Mouse (Mus musculus): ENCODE data around the gene Abhd12b. TPM values are rescaled to one million over a fixed set of nuclear protein-coding genes. Genes with fewer than 3 reads are reported as not detected.

The Abhd12b gene
- total RNA-seq, 2 experiments from 2014 or later, result not detected

DNA sequence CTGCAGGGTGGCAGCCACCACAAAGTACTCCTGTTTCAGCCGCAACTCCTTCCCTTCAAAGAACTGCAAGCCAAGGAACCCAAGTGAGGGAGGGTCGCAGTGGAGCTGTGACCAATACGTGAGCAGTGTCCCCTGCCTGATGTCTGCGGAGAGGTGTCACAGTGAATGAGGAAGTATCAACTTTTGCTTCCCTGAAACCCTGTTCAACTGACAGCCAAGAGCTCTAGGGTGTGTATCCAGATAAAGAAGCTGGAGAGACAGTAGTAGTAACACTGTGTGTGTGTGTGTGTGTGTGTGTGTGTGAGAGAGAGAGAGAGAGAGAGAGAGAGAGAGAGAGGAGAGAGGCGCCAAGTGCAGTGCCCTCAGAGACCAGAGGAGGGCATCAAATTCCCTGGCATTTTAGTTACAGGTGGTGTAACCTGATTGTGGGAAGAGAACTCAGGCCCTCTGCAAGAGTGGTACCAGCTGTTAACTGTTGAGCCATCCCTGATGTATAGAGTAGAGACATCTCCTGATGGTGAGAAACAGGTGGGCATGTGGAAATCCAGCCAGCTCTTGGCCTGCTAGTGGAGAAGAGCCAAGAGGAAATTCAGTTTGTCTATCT lies 48.1 kb downstream of the Abhd12b start:
- ATAC-seq (replicated peaks; ENCODE audit: poor library complexity), result peak; percentile 94

GRCm38 (mm10) chr12:70204433-70204832 lies 50.5 kb downstream of the Abhd12b start:
- no peak for ATAC-seq (replicated peaks; ENCODE audit: poor library complexity)

DNA sequence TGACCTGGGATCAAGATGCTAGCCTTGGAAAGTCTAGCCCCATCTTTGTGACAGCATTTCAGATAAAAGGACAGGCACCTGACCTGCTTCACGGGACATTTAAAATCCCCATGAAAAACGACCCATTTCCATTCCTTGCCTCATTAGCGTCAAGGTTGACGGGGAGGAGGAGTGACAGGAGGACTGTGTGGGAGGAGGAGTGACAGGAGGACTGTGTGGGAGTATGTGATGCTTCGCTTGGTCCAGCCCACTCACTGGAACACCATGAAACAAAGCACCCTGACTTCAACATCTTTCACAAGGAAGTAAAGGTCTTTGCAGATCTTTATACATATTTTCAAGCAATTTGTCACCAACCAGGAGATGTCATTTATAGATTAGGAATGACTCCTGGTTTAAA lies 54.3 kb downstream of the Abhd12b start:
- no peak for ATAC-seq (replicated peaks; ENCODE audit: poor library complexity)

- ATAC-seq (replicated peaks; ENCODE audit: poor library complexity), result no peak
Measured at GRCm38 (mm10) chr12:70212501-70212900, 58.6 kb downstream of the Abhd12b start.

DNA sequence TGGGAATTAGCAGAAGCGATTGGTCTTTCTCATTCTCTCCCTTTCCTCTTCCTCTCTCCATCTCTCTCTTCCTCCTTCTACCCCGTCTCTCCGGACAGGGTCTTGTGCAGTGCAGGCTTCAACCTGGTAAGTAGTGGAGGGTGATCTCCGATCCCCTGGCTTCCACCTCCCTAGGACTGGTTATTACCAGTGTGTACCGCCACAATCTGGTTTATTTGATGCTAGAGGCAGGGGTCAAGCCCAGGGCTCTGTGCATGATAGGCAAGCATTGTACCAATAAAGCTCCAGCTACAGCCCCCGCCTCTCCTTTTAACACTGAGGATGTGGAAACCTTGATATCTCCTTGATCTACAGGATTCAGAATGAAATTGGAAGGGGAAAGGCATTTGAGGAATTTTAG lies 59.7 kb downstream of the Abhd12b start:
- no peak for ATAC-seq (replicated peaks; ENCODE audit: poor library complexity)

DNA sequence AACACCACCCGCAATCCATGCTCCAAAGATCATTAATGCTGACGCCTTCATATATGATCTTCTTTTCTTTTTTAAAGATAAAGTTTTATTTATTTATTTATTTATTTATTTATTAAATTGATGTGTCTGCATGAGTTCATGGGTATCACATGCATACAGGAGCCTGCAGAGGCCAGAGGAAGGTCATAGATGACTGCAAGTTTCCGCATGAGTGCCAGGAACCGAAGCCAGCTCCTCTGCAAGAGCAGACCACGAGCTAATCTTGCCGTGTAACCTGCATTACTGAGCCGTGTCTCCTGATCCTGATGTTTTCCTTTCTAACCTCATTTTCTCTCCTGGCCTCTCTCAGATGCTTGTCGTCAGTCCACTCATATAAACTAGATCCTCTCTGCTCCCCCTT lies 60.3 kb downstream of the Abhd12b start:
- ATAC-seq (replicated peaks; ENCODE audit: poor library complexity), result no peak

DNA sequence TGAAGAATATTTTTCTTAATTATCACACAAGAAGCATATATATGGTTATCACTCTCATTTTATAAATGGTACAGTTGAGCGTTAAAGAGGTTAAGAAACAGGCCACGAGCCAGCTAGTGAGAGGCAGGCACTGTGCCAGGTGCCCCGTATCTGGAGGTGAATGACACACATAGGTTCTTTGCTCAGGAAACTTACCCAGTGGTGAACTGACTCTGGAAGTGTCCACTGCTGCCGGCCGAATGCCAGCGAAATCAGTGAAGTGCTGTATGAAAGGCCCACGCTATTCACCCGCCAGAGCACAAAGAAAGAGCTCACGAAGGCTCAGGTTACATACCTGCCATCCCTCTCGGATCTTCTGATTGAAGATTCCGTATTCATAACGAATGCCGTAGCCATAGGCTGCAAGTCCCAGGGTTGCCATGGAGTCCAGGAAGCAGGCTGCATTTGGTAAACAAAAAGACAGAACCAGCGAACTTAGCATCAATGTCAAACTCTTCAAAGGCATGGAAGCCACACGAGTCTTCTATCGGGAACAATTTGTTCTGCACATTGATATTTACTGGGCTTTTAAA lies 62.4 kb downstream of the Abhd12b start:
- no peak for ATAC-seq (replicated peaks; ENCODE audit: poor library complexity)

DNA sequence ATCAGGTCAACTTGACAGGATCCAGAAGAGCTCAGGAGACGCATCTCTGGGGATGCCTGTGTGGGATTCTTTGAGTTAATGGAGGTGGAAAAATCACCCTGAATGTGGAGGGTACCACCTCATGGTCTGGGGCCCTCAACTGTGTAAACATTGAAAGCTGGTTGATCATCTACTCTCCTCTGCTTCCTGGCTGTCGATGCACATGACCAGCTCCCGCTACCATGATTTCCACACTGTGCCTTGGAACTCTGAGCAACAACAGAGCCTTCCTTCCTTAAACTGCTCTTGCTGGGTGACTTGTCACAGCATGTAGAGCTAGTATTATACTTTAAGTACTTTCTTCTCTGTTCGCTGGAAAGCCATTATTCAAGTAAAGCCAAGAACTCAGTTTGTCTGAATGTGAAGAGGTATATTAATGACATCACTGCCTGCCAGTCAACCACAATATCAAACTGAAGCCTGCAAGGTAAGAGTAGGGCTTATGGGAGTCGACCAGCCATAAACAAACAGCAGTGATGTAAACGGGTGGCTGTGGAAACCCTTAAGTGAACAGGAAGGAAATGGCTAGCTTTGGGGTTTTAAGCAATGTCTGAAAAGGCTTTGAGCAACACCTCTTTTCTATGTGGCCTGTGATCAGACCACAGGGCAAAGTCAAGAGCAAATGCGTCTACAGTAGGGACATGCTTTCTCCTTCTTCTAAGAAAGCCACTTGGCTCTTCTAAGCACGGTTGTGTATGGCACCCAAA lies 65.0 kb downstream of the Abhd12b start:
- ATAC-seq (replicated peaks; ENCODE audit: poor library complexity), result peak; percentile 85

DNA sequence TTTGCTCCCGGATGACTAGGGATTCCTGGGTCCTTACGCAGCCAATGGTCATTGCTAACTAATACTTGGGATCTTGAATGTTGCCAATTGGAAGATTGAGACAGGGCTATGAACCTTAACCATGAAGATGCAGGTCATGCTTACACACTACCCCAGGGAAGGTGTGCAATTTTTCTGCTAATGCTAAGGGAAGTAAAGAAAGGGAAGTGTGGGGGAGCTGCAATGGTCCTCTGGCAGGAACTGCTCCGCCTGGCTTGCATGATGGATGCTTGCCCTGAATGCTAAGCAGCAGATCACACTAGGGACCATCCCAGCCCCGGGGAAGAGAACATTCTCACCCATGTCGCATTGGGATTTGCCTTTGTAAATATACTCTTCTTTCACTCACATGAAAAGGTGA lies 67.5 kb downstream of the Abhd12b start:
- peak; percentile 40 for ATAC-seq (replicated peaks; ENCODE audit: poor library complexity)

DNA sequence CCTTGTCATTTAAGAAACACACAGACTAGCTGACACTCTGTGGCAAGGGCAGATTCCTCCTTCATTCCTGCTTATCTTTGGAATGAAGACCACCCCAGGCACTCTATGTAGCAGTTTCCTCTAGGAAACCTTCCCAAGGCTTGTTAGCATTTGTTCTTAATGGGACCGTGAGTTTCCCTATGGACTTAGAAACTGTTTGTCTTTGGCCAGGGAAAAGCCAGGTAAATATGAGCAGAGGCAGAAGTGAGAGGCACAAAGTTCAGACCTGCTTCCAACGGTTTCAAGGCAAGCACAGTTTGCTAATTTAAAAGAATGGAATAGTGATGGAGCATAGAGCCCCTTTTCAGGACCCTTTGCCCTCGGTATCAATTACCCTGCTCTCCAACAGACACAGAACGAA lies 69.4 kb downstream of the Abhd12b start:
- ATAC-seq (replicated peaks; ENCODE audit: poor library complexity), result no peak

GRCm38 (mm10) chr12:70226655-70227054 lies 72.7 kb downstream of the Abhd12b start:
- ATAC-seq (replicated peaks; ENCODE audit: poor library complexity), result no peak; the same call in 1 of the 2 replicates

DNA sequence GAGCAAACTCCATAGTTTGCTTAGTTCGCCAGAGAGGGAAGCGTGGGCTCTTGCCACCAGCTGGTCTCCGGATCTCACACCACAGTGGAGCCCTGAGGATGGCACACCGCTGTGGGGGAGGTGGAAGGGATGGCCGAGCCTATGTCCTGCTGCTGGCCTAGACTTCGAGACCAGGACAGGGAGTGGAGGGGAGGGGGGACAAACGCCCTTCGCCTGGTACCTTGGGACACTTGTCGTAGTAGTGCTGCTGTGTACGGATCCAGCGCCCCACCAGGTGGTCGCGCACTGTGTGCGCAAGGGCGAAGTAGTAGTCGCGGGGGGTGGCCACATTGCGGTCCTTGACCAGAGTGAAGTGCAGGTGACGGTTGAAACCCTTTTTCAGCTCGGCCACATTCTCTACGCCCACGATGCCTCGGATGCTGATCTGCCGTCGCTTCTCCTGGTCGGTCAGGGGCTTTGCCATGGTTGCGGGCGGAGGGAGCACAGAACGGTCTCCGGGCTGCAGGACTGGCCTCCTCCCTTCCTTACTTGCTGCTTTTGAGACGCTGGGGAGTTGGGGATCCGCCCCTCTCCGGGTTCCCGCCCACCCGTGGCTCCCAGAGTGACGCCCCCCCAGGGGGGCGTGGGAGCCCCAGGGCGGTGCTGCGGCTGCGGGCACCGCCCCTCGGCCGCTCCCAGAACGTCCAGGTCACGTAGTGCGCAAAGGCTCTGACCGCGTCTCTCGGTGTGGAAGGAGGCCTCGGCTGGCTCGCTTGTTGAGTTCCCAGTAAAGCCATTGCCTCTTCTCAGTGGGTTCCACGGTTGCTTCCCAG lies 73.4 kb downstream of the Abhd12b start:
- ATAC-seq (replicated peaks; ENCODE audit: poor library complexity), result peak; percentile 85

DNA sequence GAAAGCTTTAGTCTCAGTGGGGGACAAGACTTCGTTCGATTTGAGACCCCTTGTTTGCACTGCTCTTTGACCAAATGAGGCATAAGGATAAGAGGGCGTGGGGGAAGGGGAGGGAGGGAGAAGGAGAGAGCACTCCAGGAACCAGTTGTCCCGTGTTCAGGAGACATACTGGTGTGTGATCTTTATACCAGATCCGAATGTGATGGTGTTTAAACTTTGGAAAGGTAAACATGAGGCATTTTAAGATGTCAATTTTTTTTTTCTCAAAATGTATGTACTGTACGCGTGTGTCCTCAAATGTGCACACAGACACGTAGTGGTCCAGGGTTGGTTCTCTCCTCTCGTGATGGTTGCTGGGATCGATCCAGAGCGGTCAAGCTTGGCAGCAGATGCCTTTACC lies 74.2 kb downstream of the Abhd12b start:
- no peak for ATAC-seq (replicated peaks; ENCODE audit: poor library complexity)

DNA sequence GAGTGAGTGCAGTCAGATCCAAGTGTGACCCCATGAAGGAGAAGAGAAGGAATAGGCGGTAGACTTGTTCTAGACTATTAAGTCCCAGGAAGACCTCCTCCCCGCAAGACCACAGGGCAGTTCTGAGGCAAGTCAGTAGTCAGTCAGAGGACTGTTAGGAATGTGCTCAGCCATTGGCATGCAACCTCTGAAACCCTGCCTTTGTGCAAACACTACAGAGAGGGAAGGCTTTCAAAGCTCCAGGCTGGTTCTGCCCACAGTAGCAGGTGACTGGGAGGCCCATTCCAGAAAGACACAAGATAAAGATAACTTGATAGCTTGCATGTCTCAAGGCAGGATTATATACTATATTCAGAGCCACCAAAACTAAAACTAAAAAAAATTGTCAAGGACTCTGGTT lies 77.4 kb downstream of the Abhd12b start, which contains the start of gene Pygl:
Gene Pygl, minus strand, starts transcription at position 195 of the 400 bp plus-strand sequence.
- no peak for ATAC-seq (replicated peaks; ENCODE audit: poor library complexity)

- peak; percentile 37 for ATAC-seq (replicated peaks; ENCODE audit: poor library complexity)
Measured at GRCm38 (mm10) chr12:70232020-70232544, 78.1 kb downstream of the Abhd12b start.

Other genes starting within 250 kb of the Abhd12b start
- gene Sav1, start 167.1 kb upstream of the Abhd12b start, total RNA-seq (2015), result 93.9 and 96.8 TPM in 2 replicates
- gene Sav1, start 167.1 kb upstream of the Abhd12b start, total RNA-seq (2017), result 35.5 and 42.6 TPM in 2 replicates
- gene Nin, start 40.4 kb upstream of the Abhd12b start, total RNA-seq (2015), result 117 and 120 TPM in 2 replicates
- 190 and 207 TPM in 2 replicates for gene Nin, start 40.4 kb upstream of the Abhd12b start, total RNA-seq (2017)
- 49.7 and 62.0 TPM in 2 replicates for gene Pygl, start 77.3 kb downstream of the Abhd12b start, total RNA-seq (2015)
- gene Pygl, start 77.3 kb downstream of the Abhd12b start, total RNA-seq (2017), result 112 and 130 TPM in 2 replicates
- 0.17 and 0.30 TPM in 2 replicates for gene Trim9, start 193.5 kb downstream of the Abhd12b start, total RNA-seq (2015)
- gene Trim9, start 193.5 kb downstream of the Abhd12b start, total RNA-seq (2017), result 0.29 and 0.30 TPM in 2 replicates